Mouse (Mus musculus) brain, embryonic 14.5 days (tissue): ENCODE data around the gene Dock9.

ENCODE experiments used
- CTCF ChIP-seq: fragments of 200-500 bp; IDR thresholded peaks from 2 replicates; pipeline ENCODE4 v1.5.1; 2012; ENCODE audit warnings: inconsistent platforms, mild to moderate bottlenecking, moderate library complexity, borderline replicate concordance; ENCODE audit not compliant: insufficient read depth, insufficient read length; ENCODE audit errors: extremely low read depth
- POLR2A ChIP-seq: fragments of 200-500 bp; IDR thresholded peaks from 2 replicates; pipeline ENCODE4 v1.6.1; 2012; ENCODE audit warnings: mild to moderate bottlenecking, inconsistent platforms, borderline replicate concordance; ENCODE audit not compliant: poor library complexity, insufficient read depth, insufficient read length, severe bottlenecking; ENCODE audit errors: extremely low read depth

DNA sequence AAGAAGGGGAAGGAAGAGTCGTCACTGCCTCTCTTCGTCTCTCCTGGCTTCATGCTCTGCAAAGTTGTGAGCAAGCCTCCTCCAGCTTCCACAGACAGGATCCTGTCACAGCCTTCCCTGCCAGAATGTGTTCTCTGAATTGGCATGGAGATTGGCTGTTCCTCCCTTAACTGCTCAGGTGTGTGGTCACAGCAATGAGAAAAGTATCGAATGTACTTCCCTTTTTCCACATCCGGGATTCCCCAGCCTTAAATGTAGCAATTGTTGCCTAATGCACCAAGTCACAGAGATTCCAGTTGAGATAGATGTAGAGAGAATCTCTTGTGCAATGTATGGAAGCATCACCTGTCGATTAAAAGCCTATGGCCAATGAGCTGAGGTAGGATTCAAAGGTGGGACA is 280.8 kb downstream of the Dock9 start:
- no peak for TF ChIP-seq CTCF
- no peak for TF ChIP-seq POLR2A
